Mouse (Mus musculus): ENCODE measurements at regions not wholly inside any gene's neighbourhood (a gene's known extent, or its start where the extent isn't known, plus 50 kb on each side); places are given as distances from the start of the nearest gene placed in this dataset.

- DNase-seq (ENCODE audit: low read depth, low spot score), result no peak
These were observed 60.3 kb downstream of the Snrpe start for GRCm38 (mm10) chr1:133549816-133550215.

- DNase-seq (ENCODE audit: low read depth, low spot score), result no peak
These were observed 61.1 kb downstream of the Snrpe start for GRCm38 (mm10) chr1:133548971-133549370.

DNA sequence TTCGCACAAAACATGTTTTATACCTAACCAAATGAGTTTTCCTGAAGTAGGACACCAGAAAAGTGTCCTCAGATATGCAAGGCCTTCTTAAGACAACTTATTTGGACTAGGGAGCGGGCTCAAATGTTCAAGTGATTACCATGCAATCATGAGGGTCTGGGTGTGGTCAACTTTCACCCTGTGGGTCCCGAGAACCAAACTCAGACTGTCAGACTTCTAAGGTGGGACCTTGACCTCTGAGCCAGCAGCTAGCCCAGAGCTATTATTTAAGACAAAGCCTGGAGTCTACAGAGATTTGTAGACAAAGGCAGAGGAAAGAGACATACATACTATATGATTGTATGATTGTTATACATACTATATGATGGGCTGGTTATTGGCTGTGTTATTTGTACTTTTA is 62.5 kb downstream of the Snrpe start:
- no peak for DNase-seq (ENCODE audit: low read depth, low spot score)

GRCm38 (mm10) chr1:133544996-133545395 is 65.1 kb downstream of the Snrpe start:
- no peak for DNase-seq (ENCODE audit: low read depth, low spot score)

- DNase-seq (ENCODE audit: low read depth, low spot score), result no peak
These were observed 66.3 kb downstream of the Snrpe start for GRCm38 (mm10) chr1:133543751-133544150.

DNA sequence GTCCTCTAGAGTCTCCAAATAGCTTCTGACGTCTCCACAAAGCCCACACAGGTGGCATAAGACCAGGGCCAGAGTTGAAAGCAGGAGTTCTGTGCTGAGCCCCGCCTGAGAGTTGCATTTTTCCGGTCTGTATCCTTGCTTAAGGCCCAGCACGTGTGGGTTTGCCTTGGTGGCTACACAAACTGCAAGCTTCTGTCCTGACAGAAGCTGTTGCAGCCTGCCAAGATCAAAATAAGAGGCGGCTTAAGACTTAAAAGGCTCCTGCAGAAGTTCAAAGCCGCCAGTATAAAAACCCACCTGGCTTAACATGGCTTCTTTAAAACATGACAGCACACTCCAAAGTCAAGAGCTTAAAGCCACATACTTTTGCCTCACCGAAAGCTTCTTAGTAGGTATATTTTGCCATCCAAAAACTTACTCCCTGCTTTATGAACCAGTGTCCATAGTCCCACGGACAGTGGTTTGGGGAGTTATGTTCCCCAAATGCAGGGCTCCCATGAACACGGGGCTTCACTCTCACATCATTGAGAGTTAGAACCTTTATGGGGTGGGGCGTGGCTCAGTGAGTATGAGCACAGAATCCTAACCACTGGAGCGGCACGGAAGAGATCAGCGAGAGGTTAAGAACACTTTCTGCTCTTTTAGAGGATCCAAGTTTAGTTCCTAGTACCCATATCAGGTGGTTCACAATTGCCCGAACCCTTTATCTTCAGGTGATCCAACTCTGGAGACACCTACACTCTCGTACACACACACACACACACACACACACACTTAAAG is 67.9 kb downstream of the Snrpe start:
- no peak for DNase-seq (ENCODE audit: low read depth, low spot score)

- no peak for DNase-seq (ENCODE audit: low read depth, low spot score)
These were observed 79.4 kb downstream of the Snrpe start for GRCm38 (mm10) chr1:133530698-133531097.

DNA sequence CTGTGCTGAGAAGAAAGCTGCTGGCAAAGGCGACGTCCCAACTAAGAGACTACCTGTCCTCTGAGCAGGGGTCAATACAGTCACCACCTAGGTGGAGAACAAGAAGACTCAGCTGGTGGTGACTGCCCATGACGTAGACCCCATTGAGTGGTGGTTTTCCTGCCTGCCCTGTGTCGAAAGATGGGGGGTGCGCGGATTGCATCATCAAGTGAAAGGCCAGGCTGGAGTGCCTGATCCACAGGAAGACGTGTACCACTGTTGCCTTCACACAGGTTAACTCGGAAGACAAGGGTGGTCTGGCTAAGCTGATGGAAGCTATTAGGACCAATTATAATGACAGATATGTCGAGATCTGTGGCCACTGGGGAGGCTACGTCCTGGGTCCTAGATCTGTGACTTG is 80.3 kb downstream of the Snrpe start:
- DNase-seq (ENCODE audit: low read depth, low spot score), result no peak

GRCm38 (mm10) chr1:133527651-133528385 is 82.3 kb downstream of the Snrpe start:
- no peak for DNase-seq (ENCODE audit: low read depth, low spot score)

DNA sequence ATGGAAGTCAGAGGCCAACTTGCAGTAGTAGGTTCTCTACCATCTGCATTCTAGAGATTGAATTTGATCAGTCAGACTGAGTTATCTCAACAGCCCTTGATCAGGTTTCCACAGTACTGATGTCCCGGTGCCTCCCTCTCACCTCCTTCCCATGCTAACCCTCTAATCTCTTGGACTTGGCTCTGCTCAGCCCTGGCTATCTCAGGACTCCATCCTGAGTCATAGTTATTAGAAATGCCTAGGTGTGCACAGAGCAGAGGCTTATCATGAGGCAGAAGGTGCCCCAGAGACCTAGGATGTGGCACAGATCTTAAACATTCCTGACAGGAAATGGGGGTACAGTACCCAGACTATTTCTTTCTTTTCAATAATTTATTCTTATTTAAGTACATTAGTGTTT is 87.3 kb downstream of the Snrpe start:
- no peak for DNase-seq (ENCODE audit: low read depth, low spot score)

DNA sequence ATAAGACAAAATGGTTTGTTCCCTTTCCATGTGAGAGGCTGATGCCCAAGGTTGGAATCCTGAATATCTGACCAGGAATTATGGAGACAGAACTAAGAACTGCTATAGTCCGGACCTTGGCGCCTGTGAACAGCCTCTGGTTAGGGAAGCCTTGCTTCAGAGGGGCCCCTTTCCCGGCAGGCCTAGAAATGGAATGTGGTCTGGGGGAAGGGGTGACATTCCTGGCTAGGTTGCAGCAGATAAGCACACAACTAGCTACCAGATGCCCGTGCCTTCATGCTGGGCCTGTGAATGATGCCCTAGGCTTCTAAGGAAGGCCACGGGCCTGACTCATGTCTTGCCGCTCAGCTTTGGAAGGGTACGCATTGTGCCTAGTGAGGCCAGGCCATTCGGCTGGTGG is 89.4 kb downstream of the Snrpe start:
- DNase-seq (ENCODE audit: low read depth, low spot score), result no peak

GRCm38 (mm10) chr1:133517020-133517419 is 92.8 kb upstream of the Sox13 start:
- no peak for DNase-seq (ENCODE audit: low read depth, low spot score)

- DNase-seq (ENCODE audit: low read depth, low spot score), result no peak
These were observed 79.9 kb upstream of the Sox13 start for GRCm38 (mm10) chr1:133504116-133504515.

DNA sequence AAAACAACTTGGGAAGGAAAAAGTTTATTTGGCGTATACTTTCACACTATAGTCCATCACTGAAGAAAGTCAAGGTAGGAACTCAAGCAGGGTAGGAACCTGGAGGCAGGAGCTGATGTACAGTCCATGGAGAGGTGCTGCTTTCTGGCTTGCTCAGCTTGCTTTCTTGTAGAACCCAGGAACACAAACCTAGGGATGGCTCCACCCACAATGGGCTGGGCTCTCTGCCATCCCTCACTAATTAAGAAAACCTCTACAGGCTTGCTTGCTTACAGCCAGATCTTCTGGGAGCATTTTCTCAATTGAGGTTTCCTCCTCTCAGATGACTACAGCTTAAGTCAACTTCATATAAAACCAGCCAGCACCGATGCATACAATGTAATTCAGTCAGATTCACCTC is 79.2 kb upstream of the Sox13 start:
- no peak for DNase-seq (ENCODE audit: low read depth, low spot score)

- DNase-seq (ENCODE audit: low read depth, low spot score), result no peak
These were observed 76.8 kb upstream of the Sox13 start for GRCm38 (mm10) chr1:133501016-133501415.

DNA sequence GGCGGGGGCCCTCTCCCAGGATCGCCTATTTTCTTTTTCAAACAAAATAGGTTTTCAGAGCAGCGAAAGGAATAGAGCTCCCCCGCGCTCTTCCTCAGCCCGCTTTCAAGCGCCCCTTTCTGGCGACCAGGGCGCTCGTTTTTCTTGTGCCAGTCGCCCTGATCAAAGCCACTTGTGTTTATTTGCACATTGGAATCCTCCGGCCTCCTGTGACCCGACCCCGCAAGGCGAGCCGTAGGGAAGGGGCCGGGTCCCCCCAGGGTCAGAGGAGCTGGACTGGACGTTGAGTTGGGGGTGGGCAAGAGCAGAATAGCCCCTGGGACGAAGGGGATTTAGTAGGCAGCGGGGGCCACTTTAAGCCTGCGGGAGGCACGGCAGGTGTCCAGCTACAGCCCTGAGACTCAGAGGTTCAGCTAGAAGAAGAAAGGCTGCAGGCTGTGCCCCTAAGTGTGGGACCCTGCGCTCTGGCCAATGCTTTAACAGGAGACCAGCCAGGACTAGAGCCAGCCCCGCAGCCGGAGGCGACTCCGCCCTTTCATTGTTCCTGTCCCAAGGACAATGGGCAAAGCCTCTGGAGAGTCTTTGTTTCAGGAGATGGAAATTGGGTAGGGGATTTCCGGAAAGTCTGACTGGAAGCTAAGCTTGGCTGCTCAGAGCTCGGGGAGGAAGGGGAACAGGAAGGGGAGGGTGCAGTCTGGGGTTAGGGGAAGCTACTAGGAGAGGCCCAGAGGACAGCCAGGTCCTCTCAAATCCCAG is 69.0 kb upstream of the Sox13 start:
- peak; percentile 31 for DNase-seq (ENCODE audit: low read depth, low spot score)

- peak; percentile 89 for DNase-seq (ENCODE audit: low read depth, low spot score)
These were observed 68.3 kb upstream of the Sox13 start for GRCm38 (mm10) chr1:133492291-133492985.

DNA sequence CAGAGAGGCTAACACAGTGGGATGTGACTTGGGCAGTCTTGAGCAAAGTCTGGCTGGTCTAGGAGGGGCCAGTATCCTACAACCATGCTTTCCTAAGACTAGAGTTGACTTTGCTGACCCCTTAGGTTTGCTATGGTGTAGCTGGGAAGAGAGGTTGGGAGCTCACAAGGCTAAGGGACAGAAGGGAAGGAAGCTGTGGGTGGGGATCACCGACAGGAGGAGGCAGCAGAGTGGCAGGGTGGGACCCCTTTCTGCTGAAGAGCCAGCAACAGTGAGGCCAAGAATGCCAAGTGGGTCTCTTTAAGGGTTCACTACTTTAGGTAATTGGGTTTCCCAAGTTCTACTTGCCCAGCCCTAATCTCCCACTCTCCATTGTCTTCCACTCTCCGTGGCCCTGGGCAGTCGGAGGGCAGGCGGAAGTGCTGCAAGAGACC is 67.7 kb upstream of the Sox13 start:
- no peak for DNase-seq (ENCODE audit: low read depth, low spot score)

DNA sequence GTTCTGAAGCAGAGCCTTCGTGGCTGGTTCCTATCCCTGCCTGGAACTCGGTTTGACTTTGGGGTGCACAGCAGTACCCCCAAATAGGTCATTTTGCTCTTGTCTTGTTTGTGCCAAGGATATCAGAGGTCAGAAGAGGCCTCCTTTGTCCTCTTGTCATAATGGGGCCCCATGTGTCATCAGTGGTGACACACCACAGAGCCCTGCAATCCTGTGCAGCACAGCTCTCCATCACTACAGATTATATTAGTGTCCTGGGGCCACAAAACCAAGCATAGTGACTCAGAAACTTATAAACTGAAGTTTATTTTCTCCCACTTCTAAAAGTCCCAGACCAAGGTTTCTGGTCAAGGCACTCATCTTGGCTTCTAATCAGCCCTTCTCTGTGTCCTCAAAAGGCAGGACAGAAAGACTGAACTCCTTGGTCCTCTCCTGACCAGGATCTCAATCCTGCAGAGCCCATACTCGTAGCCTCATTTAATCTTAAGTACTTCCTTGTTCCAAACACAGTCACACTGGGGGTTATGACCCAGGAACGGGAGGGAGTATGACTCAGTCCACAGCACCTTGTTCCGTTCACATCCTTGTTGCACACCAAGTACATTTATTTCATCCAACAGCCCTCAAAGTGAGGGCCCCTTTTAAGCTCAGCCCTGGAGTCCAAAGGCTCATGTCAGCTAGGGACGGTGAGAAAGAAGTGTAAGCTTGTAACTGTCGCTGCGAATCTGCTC is 63.2 kb upstream of the Sox13 start:
- DNase-seq (ENCODE audit: low read depth, low spot score), result no peak

DNA sequence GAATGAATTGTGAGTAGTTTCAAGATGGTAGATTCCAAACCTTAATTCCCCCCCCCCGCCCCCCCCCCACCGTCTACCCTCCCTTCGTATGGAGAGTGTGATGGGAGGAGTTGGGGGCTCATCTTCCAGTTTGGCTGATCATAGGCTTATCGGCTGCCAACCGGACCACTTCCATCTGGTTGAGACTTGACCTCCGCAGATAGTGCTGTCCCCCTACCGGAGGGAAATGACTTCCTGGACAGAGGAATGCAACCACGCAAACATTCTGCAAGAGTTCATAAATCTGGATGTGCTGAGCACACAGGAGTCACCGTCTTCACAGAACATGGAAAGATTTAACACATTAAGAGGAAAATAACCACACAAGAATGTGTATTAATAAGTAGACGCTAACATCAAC is 62.2 kb upstream of the Sox13 start:
- no peak for DNase-seq (ENCODE audit: low read depth, low spot score)

- DNase-seq (ENCODE audit: low read depth, low spot score), result no peak
These were observed 58.7 kb upstream of the Sox13 start for GRCm38 (mm10) chr1:133482891-133483290.

Measured in brain, adult 2 months (tissue).